Mouse (Mus musculus) stomach, postnatal 0 days (tissue): ENCODE data around the gene Ttc16.
A peak's percentile ranks its signal among the peaks of the same experiment; 100 is the strongest.

Experiments used
- CTCF ChIP-seq: IDR thresholded peaks from 2 replicates; pipeline ENCODE4 v1.5.1; 2016; ENCODE audit warnings: antibody characterized with exemption, low read depth, mild to moderate bottlenecking, moderate library complexity
- EP300 ChIP-seq: optimal IDR thresholded peaks from 2 replicates; pipeline ENCODE3; 2016; ENCODE audit warnings: antibody characterized with exemption

GRCm38 (mm10) chr2:32763353-32763752 is 12.1 kb downstream of the Ttc16 start:
- TF ChIP-seq CTCF (peak; percentile 60), EP300 (no peak)
